Mouse (Mus musculus) spleen, postnatal 4 days (tissue): ENCODE results near the gene Rragd.
"Not testable (repeated sequence)": the region's sequence is repeated elsewhere in the genome, so short reads cannot be mapped to it uniquely, and the experiment has no call there.

Experiments
- DNase-seq, 2 experiments: peaks; one replicate each; pipeline ENCODE4 v3.0.0; 2022; ENCODE audit warnings: low spot score in 2 of 2

Gene Rragd

DNA sequence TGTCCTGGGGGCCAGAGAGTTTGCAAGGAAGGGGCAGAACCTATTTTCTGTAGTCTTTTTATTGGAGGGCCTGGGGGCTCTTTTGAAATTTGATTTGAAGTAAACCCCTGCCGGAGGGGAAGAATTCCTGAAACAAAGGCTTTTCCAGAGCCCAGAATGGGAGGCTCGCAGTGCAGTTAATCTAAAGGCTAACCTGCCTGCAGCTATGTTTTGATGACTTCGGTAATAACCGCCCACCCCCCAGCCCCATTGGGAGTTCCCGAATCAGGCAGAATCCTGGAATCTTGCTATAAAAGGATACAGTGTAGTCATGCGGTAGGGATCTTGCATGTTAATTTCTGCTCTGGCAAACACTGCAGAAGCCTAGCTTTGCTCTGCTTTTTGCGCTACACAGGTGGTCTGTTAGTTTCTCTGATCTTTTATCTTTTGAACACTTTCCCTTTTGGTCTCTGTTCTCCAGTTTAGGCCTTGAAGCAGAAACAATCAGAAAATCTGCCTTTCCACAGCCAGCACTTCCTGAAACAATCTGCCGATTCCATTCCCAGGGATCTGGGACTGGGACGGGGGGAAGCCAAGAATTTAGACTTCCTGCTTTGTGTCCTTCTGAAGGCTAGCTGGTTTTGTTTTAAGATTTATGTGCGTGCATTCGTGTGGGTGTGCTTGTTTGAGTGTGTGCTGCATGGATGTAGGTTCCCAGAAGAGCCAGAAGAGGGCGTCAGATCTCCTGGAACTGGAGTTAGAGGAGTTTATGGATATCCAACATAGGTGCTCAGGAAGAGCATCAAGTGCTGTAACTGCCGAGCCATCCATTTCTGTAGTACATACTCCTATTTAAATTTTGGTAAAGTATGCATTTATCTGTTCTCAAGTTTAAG lies 2.2 kb downstream of the Rragd start:
- no peak for DNase-seq

DNA sequence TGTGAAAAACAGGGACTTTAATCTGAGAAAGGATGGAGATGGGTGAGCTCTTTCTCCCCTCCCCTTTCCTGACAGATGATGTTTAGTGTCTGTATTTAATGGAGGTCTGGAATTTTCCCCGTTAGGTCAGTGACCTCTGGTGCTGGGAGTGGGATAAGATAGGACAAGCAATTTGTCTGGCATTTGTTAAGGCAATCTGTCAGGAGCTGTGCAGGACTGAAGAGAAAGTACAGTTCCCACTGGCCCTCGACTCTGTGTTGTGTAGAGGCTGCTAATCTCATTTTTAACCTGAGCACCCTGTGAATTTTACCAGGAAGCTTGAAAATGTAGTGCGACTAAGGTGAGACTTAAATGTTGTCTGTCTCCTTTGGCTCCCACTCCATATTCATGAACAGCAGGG lies 2.8 kb downstream of the Rragd start:
- DNase-seq: no peak

DNA sequence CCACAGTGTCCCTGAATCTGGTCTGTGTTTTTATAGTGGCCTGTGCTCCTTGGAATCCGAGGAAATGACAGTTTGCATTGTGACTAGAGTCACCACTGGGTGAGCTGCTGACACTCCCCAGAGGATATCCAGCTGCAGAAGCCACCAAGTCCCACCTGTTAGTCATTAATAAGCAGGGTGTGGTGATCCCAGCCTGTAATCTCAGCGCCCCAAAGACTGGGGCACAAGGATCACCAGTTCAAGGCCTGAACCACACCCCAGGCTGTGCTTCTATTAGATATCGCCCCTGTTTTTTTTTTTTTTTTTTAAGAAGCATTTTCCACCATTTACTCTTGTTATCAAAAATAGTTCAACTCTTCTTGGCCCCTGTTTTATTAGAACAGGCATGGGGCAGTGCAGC lies 4.2 kb downstream of the Rragd start:
- DNase-seq: peak; percentile 53 to 67

DNA sequence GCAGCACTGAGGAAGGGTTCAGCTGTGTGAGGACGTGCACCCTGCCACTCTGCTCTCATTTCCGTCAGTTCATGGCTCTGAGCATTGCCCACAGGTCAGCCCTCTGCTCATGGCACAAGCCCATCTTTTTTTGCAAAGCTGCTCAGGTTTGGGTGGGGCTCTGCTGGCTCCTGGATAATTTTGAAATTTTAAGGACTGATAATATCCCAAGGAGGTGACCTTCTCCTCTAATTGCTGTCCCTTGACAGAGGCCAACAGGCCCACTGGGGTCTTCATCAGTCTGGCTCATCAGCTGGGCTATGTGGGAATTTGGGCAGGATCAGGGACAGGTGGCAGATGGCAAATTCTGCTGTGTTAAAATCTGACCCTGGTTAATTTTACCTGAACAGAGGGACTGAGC lies 6.5 kb downstream of the Rragd start:
- no peak for DNase-seq

DNA sequence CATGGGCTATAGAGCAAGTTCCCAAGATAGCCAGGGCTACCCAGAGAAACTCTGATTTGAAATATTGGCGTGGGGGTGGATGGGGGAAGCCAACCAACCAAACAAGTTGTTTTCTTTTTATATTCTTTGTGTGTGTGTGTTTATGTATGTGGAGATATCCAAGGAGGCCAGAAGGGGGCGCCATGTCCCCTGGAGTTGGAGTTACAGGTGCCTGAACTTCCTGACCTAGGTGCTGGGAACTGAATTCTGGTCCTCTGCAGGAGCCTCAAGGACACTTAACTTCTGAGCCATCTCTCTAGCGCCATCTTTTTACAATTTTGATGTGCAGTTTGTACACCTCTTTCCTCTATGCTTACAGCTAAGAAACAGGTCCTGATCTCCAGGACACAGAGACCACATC lies 11.3 kb downstream of the Rragd start:
- no peak for DNase-seq

DNA sequence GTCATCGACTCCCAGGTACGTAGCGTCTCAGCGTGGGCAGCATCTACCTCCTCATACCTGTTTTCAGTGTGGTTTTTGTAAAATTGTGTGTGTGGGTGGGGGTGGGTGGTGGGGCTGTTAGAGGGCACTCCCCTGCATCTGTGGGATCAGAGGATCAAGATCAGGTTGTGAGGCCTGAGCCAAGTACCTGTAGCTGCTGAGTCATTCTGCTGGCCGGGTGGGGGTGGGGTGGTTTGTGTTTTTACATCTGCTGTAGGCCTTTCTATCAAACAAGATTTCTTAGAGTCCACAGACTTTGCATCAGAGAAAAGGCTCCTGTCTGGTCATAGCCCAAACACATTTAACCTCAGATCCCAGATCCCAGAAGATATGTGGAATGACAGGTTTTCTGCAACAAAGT lies 13.2 kb downstream of the Rragd start:
- no peak for DNase-seq

DNA sequence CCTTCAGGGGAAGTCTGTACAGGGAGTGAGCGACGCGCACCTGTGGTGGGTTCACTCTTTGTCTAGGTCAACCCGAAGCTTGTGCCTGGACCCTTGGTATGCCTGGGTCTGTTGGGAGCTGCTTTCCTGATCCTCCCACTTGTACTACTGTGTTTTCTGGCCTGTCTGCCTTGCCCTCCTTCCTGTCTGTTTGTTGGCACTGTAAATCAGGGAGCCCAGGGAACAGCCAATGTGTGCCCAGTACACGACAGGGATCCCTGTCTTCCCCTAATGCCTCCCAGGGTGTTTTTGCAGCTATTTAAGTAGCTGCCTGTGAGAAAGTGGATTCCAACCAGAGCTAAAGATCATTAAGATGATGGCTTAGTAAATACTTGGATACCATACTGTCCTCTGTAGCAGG lies 14.7 kb downstream of the Rragd start:
- DNase-seq: no peak

DNA sequence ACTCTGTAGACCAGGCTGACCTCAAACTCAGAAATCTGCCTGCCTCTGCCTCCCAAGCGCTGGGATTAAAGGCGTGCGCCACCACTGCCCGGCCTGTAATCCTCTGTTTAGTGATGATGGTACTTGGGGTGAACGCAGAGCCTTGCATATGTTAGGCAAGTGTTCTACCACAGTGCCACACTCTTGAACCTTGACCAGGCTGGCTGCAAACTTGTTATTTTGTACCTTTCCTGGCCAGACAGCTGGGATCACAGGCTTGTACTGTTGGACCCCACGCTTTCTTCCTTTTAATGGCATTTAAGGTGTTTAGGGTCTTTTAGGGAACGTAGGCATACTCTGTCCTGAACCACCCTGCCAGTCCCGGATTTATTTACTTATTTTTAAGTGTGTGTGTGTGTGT lies 16.2 kb downstream of the Rragd start:
- no peak for DNase-seq

DNA sequence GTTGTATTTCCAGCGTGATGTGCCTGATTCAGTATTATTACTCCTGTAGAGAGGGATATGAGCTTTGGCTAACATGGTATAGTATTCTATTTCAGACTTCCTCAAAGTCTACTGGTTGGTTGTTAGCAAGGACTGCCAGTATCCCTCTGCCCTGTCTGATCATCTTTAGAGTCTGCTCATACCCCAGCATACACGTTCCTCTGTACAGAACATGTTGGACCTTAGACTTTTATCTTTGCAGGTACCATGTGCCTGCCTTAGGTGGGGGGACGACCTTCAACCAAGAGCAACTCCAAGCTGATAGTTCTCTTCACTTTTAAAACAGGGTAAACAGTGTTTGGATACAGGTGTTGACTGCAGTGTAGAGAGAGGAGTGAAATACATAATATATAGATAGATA lies 19.2 kb downstream of the Rragd start:
- no peak for DNase-seq

DNA sequence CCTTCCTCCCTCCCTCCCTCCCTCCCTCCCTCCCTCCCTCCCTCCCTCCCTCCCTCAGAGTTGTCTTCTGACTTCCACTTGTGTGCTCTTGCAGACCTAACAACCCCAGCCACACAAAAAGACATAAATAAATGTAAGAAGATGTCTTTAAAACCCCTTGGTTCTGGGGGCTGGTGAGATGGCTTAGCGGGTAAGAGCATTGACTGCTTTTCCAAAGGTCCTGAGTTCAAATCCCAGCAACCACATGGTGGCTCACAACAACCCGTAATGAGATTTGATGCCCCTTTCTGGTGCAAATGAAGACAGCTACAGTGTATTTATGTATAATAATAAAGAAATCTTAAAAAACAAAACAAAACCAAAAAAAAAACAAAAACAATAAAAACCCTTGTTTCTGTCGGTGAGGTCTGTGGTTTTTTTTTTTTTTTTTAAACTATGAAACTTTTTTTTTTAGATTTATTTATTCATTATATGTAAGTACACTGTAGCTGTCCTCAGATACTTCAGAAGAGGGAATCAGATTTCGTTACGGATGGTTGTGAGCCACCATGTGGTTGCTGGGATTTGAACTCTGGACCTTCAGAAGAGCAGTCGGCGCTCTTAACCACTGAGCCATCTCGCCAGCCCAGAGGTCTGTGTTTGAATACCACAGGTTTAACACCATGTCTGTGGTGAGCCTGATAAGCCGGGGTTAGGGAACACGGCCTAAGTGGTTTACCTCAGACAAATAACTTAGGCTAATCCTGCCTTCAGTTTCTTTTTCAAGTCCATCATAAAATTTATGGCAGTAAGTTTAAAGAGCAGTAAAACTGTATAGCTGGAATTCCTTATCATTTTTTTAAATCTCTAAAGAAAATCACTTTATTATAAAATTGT lies 23.0 kb downstream of the Rragd start:
- DNase-seq: not testable (repeated sequence)

DNA sequence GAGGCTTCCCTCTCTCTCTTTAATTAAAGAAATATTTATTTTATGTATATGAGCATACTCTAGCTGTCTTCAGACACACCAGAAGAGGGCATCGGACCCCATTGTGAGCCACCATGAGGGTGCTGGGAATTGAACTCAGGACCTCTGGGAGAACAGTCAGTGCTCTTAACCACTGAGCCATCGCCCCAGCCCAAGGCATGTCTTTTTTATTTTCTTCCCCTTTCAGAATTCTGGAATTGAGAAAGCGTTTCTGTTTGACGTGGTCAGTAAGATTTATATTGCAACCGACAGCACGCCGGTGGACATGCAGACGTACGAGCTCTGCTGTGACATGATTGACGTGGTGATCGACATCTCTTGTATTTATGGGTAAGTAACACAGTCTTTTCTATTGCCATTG lies 24.0 kb downstream of the Rragd start:
- no peak for DNase-seq

DNA sequence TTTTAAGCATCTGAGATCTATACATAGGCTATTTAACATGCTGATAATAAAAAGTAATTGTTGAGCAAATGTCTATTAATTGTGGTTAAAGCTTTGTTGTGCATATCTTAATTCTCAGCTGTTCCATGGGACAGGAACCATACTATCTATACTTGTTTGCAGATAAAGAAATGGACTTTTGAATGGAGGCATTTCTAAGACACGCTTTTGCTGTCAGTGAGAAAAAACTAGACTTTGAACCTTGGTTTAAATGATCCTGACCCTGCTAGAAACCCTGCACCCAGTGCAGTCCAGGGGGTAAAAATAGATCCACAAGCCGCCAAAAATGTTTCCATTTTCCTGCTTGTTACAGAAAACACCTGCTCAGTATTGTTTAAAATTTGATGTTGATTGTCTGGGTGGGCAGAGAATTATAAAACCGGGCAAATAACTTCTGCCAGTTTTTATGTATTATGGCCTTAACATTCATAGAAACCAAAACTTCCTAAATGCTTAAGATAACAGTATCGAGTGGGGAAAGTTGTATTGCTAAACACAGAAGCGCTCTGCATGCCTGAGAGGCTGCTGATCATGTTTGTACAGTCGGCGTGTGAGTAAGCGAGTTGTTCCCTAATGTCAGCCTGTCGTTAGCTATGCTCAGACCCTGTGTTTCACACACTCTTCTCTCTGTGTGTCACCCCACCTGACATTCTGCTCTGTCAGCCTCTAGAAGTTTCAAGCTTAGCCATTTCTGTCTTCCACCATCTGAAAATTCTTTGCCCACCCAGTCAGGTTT lies 24.8 kb downstream of the Rragd start:
- no peak for DNase-seq

DNA sequence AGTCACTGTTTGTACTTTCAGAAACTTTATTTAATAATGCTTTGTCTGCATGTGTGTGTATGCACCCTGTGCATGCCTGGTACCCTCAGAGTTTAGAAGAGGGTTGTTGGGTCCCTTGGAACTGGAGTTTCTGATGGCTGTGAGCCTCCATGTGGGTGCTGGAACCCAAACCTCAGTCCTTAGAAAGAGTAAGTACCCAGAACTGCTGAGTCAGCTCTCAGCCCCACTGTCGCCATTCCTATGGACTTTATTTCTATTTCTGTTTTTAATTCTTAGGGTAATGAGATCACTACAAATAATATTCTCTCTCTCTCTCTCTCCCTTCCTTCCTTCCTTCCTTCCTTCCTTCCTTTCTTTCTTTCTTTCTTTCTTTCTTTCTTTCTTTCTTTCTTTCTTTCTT lies 27.2 kb downstream of the Rragd start:
- DNase-seq: no peak

DNA sequence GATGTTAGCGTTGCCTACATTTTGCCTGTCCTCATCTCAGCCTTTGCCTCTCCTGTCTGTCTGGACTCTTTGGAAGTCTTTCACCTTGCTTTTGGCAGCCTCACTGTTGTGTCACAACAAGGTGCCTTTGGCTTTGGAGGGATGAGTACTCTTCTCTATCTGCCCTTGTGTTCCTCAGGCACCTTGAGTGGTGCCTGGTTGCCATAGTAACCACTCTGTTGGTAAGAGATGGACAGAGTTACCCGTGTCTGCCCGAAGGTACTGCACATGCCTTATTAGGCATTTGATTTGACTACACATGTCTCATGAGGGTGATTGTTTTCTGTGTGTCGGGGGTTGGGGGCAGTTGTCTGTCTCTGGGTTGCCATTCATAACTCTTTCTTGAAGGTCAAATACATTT lies 29.6 kb downstream of the Rragd start:
- DNase-seq: no peak

DNA sequence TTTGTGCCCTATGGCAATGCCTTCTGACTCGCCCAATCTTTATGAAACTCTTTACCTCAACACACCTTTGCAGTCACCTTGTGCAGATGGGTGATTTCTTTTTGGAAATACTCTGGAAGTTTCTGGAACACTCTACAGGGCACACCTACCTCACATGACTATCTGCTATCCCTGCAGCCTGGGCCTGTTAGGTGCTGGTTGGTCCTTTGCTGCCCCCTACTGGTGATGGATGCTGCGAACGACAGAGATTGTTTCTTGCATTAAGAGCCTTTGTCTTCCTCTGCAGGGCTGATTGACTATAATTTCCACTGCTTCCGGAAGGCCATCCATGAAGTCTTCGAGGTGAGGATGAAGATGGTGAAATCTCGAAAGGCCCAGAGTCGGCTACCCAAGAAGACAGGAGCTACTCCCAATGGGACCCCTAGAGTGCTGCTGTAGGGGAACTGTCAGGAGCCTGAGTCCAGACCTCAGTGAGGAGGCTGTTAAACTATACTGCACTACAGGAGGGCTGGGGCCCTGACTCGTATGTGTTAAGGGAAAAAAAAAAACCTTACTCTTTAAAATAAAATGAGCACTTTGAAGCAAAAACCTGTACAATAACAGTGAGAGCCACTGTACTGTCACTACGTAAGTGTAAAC lies 35.6 kb downstream of the Rragd start:
- DNase-seq: peak; percentile 85 to 95

DNA sequence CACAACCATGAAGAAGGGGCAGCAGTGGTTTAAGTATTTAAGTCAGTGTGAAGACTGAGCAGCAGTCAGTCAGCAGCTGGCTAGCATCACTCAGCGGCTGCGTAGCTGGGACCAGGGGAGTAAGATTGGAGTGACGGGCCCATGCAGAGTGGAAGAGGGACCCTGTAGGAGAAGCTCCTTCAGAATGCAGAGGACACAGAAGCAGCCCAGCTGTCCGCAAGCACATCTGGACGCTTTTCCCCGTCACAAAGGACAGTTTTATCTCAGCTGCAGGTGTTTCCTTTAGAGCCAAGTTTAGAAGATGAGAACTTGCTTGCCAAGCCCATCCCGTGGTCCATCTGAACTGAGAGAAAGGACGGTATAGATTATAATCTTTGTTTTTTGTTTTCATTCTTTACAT lies 41.6 kb downstream of the Rragd start:
- no peak for DNase-seq

DNA sequence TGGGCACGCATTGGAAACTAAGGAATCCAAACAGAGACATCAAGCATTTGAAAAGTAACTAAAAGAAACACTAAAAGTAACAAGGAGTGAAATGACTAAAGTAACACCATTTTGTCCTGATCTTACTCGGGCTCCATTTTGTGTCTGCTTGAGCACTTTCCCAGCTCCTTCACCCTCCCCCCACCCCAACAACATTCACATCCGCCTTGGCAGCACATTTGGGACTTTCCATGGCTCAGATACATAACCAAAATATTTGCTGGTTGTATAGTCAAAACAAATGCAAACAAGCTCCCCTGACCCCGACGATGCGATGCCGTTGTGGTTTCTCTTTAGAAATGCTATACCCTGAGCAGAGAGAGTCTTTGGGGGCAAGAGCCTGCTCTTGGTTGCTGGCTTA lies 46.3 kb downstream of the Rragd start:
- no peak for DNase-seq

DNA sequence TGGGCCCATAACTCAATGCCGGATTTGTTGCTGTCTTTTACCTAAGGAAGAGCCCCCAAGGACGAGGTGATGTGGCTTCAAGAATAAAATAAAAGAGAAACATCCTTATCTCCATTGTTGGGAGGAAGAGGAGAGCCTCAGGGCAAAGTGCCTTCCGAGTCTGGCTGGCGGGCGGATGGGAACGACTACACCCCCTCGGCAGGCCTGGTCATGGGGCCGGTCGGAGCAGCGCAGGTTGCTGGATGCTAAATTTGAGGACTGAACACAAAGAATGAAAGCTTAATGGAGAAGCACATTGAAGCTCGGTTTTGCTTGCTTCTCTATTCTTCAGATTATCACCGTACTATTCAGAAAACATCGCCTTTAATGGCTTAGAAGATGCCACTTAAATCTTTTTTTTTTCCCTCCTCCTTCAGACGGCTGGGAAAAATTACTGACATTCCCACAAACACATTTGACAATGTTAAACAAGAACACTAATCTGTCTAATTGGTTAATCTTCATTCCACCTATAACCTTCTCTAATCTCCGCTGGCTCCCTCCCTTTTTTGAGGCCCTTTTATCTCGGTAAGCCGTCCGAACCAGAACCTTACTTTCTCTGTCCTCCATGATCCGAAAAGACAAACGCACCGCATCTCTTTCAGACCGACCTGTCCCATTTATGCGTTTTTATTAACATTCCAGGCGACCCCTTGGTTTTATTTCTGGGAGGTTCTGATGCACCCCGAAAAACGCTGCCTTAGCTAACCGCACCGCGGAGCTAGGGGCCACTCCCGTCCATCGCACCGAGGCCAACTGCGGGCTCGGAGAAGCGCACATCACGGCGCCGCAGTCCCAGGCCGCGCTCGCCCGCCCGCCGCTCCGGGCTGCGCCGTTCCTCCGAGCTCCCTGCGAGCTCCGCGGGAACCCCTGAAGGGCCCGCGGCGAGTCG lies 47.7 kb downstream of the Rragd start:
- DNase-seq: peak in 1 of 2 experiments; percentile 15

DNA sequence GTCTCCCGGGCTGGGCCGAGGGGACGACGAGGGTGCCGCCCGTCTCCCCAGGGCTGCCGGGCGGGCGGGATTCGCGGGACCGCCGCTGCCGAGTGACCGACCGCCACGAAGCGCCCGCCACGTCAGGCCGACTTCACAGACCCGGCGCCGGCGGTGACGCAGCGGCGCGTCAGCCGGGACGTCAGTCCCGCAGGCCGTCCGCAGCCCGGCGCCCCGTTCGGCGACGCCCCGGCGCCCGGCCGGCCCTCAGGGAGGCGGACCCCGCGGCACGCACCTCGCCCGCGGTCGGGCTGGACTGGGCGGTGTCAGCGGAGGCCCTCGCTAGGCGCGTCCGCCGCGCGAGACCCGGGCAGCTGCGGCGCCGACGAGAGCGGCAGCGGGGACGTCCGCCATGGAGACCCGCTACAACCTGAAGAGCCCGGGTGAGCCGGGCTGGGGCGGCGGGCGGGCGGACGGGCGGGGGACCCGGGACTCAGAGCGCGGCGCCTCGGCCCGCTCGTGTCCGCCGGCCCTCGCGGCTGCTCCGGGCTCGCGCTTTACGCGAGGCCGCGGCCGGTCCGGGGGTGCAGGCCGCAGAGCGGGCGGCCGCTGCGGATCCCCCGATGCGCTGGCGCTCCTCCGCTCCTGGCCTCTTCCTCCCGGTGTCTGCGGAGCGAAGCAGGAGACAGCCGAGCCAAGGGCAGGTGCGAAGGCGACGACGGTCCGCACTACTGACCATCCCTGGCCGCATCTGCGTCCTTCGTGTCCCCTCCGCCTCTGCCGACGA lies 48.5 kb downstream of the Rragd start, which contains the start of gene Ube2j1:
Gene Ube2j1, plus strand, starts transcription at position 222 of the 766 bp plus-strand sequence.
- peak; percentile 88 to 94 for DNase-seq

DNA sequence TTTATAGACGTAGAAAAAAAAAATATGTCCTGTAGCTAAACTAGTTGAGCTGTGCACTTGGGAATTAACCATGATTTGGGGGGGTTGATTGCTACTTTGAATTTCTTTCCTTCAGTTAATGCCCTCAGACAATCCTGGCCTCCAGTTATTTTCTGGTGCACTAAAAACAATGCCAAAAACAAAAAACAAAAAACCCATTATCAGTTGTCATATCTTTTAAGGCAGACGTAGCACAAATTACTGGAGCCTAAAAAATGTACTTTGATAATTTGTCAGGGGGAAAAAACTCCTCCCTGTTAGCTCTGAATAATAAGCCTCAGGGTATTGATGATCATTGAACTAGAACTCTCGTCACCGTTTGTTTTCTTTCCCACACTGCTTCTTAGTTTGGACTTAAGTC lies 49.2 kb downstream of the Rragd start:
- DNase-seq: no peak
